Mouse (Mus musculus) midbrain, embryonic 16.5 days (tissue): ENCODE results near the gene Kcnj14. TPM values are rescaled to one million over a fixed set of nuclear protein-coding genes. Genes with fewer than 3 reads are reported as not detected.
A peak's percentile ranks its signal among the peaks of the same experiment; 100 is the strongest.

ENCODE experiments used
- ATAC-seq: fragments of 200-750 bp; cut with Nextera tagmentation; 2 replicates; pipeline ENCODE4 v1.8.0; 2017; ENCODE audit warnings: moderate TSS enrichment
- H3K27ac ChIP-seq: fragments of 300-500 bp; sonication (generic); 2 replicates; pipeline ENCODE4 v1.5.1; 2014; ENCODE audit warnings: mild to moderate bottlenecking, low read length, mixed read lengths
- H3K27me3 ChIP-seq: fragments of 300-500 bp; sonication (generic); 2 replicates; pipeline ENCODE4 v1.6.1; 2014; ENCODE audit warnings: low read depth, low read length, mixed read lengths; ENCODE audit not compliant: control insufficient read depth, insufficient read depth
- H3K36me3 ChIP-seq: fragments of 300-500 bp; sonication (generic); 2 replicates; pipeline ENCODE4 v1.6.1; 2014; ENCODE audit warnings: mild to moderate bottlenecking, low read length, moderate library complexity, mixed read lengths; ENCODE audit not compliant: control insufficient read depth, insufficient read depth
- H3K4me1 ChIP-seq: fragments of 300-500 bp; sonication (generic); 2 replicates; pipeline ENCODE4 v1.6.1; 2014; ENCODE audit warnings: mild to moderate bottlenecking, low read length, mixed read lengths; ENCODE audit not compliant: control insufficient read depth, insufficient read depth
- H3K4me2 ChIP-seq: fragments of 300-500 bp; sonication (generic); 2 replicates; pipeline ENCODE4 v1.6.1; 2014; ENCODE audit warnings: mild to moderate bottlenecking, low read length, mixed read lengths
- H3K4me3 ChIP-seq: fragments of 300-500 bp; sonication (generic); 2 replicates; pipeline ENCODE4 v1.5.1; 2014; ENCODE audit warnings: low read depth, mild to moderate bottlenecking, low read length, moderate library complexity, mixed read lengths
- H3K9ac ChIP-seq: fragments of 300-500 bp; sonication (generic); 2 replicates; pipeline ENCODE4 v1.6.1; 2014; ENCODE audit warnings: low read depth, low read length, mixed read lengths
- H3K9me3 ChIP-seq: fragments of 300-500 bp; sonication (generic); replicated peaks from 2 replicates; pipeline ENCODE4 v1.6.1; 2014; ENCODE audit warnings: mild to moderate bottlenecking, low read length, mixed read lengths; ENCODE audit not compliant: control insufficient read depth, poor library complexity, severe bottlenecking
- WGBS: fragments of 180-500 bp; shearing (Covaris S2); extraction: QIAGEN DNeasy Blood & Tissue Kit; methylation state at CpG from one replicate; pipeline ENCODE4 v1.1.7; 2014; 5-methylcytosine and 5-hydroxymethylcytosine counted together
- polyA plus RNA-seq: library from polyadenylated mRNA; unstranded; fragments of >200 nt; fragmentation: Nextera tagmentation; extraction: Ambion mirVana; gene quantifications from 2 replicates; pipeline ENCODE4 v1.2.1, GENCODE M21; 2015

Gene Kcnj14
- polyA plus RNA-seq, 1 experiment from 2014 or later = 1.2 TPM

DNA sequence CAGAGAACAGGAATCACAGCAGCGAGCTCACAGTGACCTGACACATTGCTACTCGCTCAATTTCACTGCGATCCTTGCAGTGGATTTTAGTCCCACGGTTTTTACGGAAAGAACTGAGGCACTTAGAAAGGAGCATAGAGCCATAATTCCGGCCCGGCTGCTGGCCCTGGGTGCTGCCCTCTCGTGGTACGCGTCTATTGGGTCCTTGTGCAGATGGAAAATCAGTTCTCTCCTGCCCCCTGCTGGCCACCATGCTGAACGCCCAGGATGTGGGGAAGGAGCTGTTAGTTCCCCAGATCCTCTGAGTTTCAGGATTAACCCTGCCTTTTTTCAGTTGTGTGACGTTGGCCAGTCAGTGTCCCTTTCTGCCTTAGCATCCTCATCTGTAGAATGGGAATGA is 23.2 kb downstream of the Kcnj14 start:
- Histone ChIP-seq H3K36me3 (peaks cover 16% of the 10 kb centered on the region), H3K4me2 (no peak overlapping the region), H3K9me3 (no peaks in the 10 kb centered on the region), H3K27ac (peak overlapping the region; percentile 56), H3K4me3 (no peak overlapping the region), H3K4me1 (peaks cover 23% of the 10 kb centered on the region), H3K27me3 (no peaks in the 10 kb centered on the region), H3K9ac (no peak overlapping the region)
- WGBS = 2% methylated on average over 12 of the region's 12 CpGs
- peak; percentile 49; the same call in 1 of the 2 replicates for ATAC-seq

- Histone ChIP-seq H3K9me3 (no peaks in the 10 kb centered on the region), H3K27me3 (no peaks in the 10 kb centered on the region), H3K4me2 (no peak overlapping the region), H3K36me3 (peaks cover 16% of the 10 kb centered on the region), H3K27ac (peak overlapping the region; percentile 56), H3K4me1 (peaks cover 23% of the 10 kb centered on the region), H3K4me3 (no peak overlapping the region), H3K9ac (no peak overlapping the region)
- 23% methylated on average over 19 of the region's 25 CpGs for WGBS
- no peak for ATAC-seq
These were observed 23.9 kb downstream of the Kcnj14 start for GRCm38 (mm10) chr7:45800546-45801204.

DNA sequence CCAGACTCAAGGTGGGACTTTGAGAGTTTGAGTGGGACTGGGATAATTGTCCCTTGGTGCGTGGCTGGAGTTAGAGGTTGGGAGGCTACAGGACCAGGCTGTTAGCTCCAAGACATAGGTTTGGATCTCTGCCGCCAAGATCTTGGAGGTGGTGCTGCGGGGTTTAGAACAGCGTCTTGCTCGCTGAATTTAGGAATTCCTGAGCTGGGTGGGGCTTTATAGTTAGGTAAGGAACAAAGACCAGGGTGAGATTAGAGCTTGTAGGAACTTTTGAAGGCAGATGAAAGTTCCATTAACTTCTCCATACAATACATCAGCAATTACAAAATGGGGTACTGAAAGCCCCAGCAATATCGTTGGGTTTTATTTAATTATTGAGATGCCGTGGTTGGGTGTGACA is 24.6 kb downstream of the Kcnj14 start:
- Histone ChIP-seq H3K4me1 (peaks cover 23% of the 10 kb centered on the region), H3K9me3 (no peaks in the 10 kb centered on the region), H3K4me3 (no peak overlapping the region), H3K4me2 (no peak overlapping the region), H3K27me3 (no peaks in the 10 kb centered on the region; the same call in 1 of the 2 replicates), H3K36me3 (peaks cover 22% of the 10 kb centered on the region), H3K9ac (no peak overlapping the region), H3K27ac (no peak overlapping the region)
- WGBS = 45% methylated on average over 7 of the region's 7 CpGs
- no peak for ATAC-seq

GRCm38 (mm10) chr7:45798931-45799330 is 25.7 kb downstream of the Kcnj14 start:
- Histone ChIP-seq H3K9me3 (no peaks in the 10 kb centered on the region), H3K4me2 (no peak overlapping the region), H3K9ac (no peak overlapping the region; the same call in 1 of the 2 replicates), H3K4me1 (peaks cover 23% of the 10 kb centered on the region), H3K36me3 (peaks cover 33% of the 10 kb centered on the region), H3K27me3 (no peaks in the 10 kb centered on the region; the same call in 1 of the 2 replicates), H3K27ac (no peak overlapping the region), H3K4me3 (no peak overlapping the region)
- 61% methylated on average over 7 of the region's 7 CpGs for WGBS
- ATAC-seq = no peak

DNA sequence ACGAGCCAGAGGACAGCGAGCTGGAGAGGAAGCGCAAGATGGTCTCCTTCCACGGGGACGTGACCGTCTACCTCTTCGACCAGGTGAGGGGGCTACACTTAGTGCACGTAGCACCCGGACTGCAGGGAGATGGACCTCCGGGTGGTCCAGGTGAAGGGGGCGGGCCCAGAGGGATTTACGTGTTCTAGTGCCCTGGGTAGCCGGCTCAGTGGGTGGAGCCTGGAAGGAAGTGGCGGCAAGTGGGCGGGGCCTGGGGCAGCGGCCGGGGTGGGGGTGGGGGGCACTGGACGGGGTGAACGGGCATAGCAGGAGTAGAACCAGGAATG is 26.1 kb downstream of the Kcnj14 start:
- no peak overlapping the region for H3K27ac ChIP-seq
- 4% methylated on average over 19 of the region's 19 CpGs for WGBS
- peak overlapping the region; percentile 22; the same call in 1 of the 2 replicates for H3K4me3 ChIP-seq
- ATAC-seq = no peak
- H3K27me3 ChIP-seq = no peaks in the 10 kb centered on the region; the same call in 1 of the 2 replicates
- peak overlapping the region; percentile 47 for H3K4me2 ChIP-seq
- H3K36me3 ChIP-seq = peaks cover 35% of the 10 kb centered on the region
- H3K9ac ChIP-seq = peak overlapping the region; percentile 49
- no peaks in the 10 kb centered on the region for H3K9me3 ChIP-seq
- peaks cover 23% of the 10 kb centered on the region for H3K4me1 ChIP-seq

DNA sequence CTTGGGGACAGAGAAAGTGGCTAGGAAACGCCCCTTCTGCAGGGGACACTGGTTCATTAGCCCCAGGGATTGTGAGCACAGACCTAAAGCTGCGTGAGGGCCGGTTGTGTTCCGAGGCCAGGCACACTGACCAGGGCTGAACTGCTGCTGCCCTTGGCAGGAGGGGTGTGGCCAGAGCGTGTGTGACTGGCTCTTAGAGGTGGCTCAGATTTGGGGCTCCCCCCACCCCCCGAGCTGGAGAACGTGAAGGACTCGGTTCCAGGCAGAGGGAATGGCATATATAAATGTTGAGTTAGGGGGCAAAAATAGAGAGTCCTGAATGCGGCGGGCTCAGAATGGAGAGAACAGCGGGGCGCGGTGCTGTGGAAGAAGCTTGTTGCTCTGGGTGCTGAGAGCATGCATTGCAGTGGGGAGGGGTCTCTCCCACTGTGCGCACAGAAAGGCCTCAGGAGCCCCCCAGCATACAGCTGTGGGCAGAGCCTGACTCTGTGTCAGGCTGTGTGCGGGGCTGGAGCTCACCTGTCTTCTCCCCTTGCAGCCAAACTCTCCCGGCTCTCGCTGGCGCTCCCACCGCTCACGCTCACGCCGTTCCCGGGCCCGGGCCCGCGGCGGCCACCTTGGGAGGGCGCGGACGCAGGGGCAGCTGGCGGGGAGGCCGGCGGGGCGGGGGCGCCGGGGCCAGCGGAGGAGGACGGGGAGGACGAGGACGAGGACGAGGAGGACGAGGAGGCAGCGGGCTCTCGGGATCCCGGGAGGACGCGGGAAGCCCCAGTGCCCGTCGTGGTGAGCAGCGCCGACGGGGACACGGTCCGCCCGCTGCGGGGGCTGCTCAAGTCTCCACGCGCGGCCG is 26.7 kb downstream of the Kcnj14 start:
- Histone ChIP-seq H3K9me3 (no peaks in the 10 kb centered on the region), H3K27me3 (no peaks in the 10 kb centered on the region; the same call in 1 of the 2 replicates), H3K4me3 (peak overlapping the region; percentile 22), H3K9ac (peak overlapping the region; percentile 49), H3K27ac (no peak overlapping the region), H3K4me1 (peaks cover 23% of the 10 kb centered on the region), H3K4me2 (peak overlapping the region; percentile 47), H3K36me3 (peaks cover 35% of the 10 kb centered on the region)
- ATAC-seq = no peak
- 2% methylated on average over 60 of the region's 60 CpGs for whole genome bisulfite sequencing

- ATAC-seq = no peak
- no peaks in the 10 kb centered on the region for H3K9me3 ChIP-seq
- H3K4me3 ChIP-seq = no peak overlapping the region
- H3K4me1 ChIP-seq = peaks cover 23% of the 10 kb centered on the region
- H3K9ac ChIP-seq = no peak overlapping the region; the same call in 1 of the 2 replicates
- no peak overlapping the region for H3K4me2 ChIP-seq
- peaks cover 37% of the 10 kb centered on the region for H3K36me3 ChIP-seq
- no peak overlapping the region for H3K27ac ChIP-seq
- 38% methylated on average over 6 of the region's 6 CpGs for WGBS
- H3K27me3 ChIP-seq = no peaks in the 10 kb centered on the region; the same call in 1 of the 2 replicates
These were observed 27.6 kb downstream of the Kcnj14 start for GRCm38 (mm10) chr7:45796950-45797349.

GRCm38 (mm10) chr7:45794971-45795370 is 29.6 kb downstream of the Kcnj14 start:
- WGBS = 96% methylated on average over 29 of the region's 29 CpGs
- no peaks in the 10 kb centered on the region for H3K9me3 ChIP-seq
- 0 out of 2 replicates have a peak overlapping the region, but pooled peaks have one; percentile 15 for H3K9ac ChIP-seq
- peaks cover 17% of the 10 kb centered on the region for H3K4me1 ChIP-seq
- no peak for ATAC-seq
- H3K4me3 ChIP-seq = no peak overlapping the region
- peaks cover 46% of the 10 kb centered on the region for H3K36me3 ChIP-seq
- H3K4me2 ChIP-seq = no peak overlapping the region
- no peak overlapping the region for H3K27ac ChIP-seq
- no peaks in the 10 kb centered on the region; the same call in 1 of the 2 replicates for H3K27me3 ChIP-seq
